Mouse (Mus musculus) megakaryocyte, embryonic 14.5 days (primary cell): ENCODE results near the gene Serpina1a.
"Not testable (repeated sequence)": the region's sequence is repeated elsewhere in the genome, so short reads cannot be mapped to it uniquely, and the experiment has no call there.

Experiments
- FLI1 ChIP-seq: IDR thresholded peaks from 2 replicates; pipeline ENCODE4 v1.6.1; 2012; ENCODE audit warnings: low read length, inconsistent platforms, mixed read lengths
- GATA1 ChIP-seq: IDR thresholded peaks from 3 replicates; pipeline ENCODE4 v1.6.1; 2012; ENCODE audit warnings: mixed read lengths, low read length, inconsistent platforms, borderline replicate concordance

DNA sequence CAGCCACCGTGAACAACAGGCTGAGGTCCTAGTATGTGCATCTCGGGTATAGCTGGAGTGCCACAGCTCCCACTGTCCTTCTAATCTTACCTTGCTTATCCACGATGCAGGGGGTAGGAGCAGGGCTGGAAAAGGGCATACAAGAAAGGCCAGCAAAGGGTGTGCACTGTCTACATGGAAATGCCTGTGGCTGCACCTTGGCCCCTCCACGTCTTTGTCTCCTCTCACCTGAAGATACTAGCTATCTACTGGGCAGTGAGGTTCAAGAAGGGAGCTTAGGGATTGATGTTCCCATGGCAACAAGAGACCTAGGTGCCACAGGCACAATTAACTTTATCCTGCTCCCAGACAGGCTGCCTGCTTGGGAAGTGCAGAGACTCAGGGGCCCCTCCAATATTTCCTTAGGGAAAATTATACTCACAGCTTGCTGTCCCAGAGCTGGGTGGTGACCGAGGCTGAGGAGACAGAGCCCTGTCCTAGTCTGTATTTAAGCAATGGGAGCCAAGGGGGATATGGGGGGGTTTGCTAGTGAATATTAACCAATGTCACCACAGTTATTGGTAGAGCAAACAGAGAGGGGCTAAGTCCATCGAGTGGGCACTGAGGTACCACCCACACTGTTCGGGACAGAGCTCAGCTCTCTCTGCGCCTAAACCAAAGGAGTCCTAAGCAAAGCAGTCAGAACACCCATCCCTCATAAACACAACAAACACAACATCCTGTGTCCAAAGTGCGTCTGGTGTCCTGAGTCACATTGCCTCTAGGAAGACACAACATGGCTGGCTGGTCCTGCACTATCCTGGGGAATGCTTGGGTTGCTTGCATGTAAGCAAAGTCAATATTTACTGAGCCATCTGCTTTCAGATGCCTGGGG, at the start of gene Serpina1a:
- not testable (repeated sequence) for TF ChIP-seq FLI1, GATA1
